Mouse (Mus musculus) cortical plate, adult 2 months (tissue): ENCODE measurements around the gene Ptger3.

Experiments
- CTCF ChIP-seq: fragments of 200-500 bp; IDR thresholded peaks from 2 replicates; pipeline ENCODE4 v1.5.1; 2011; ENCODE audit warnings: mild to moderate bottlenecking, control low read depth, low read length; ENCODE audit not compliant: insufficient read depth; ENCODE audit errors: extremely low read depth
- POLR2A ChIP-seq: fragments of 200-500 bp; IDR thresholded peaks from 2 replicates; pipeline ENCODE4 v1.6.1; 2011; ENCODE audit warnings: mild to moderate bottlenecking, low read length, control low read depth; ENCODE audit not compliant: insufficient read depth; ENCODE audit errors: extremely low read depth

- TF ChIP-seq CTCF (no peak), POLR2A (no peak)
Observed at GRCm38 (mm10) chr3:157616949-157617348, 50.3 kb downstream of the Ptger3 start.
